Mouse (Mus musculus): ENCODE measurements at regions not wholly inside any gene's neighbourhood (a gene's known extent, or its start where the extent isn't known, plus 50 kb on each side); places are given as distances from the start of the nearest gene placed in this dataset.
A peak's percentile ranks its signal among the peaks of the same experiment; 100 is the strongest.

DNA sequence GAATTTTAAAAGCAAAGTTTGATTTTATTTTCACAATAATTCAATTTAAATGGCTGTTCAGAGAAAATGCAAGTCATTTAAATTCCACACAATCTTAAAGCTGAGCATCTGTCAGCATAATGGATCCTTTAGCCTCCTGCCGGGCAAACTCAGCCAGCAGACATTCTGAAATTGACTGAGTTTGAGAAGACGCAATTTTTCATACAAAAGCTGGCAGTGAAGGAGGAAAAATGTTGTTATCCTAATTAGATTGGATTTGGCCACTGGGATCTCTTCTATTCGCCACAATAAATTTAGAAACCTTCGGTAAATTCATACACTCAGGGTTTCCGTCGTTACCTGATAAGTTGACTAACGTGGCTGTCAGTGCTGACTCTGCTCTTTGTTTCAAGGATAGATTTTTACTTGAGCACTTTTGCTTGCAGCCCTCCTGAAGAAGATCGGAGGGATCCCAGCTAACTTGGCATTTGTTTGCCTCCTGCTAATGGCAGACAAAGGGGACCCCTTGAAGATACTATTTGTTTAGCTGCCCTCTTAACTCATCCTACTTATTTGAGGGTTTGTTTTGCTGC is 244.9 kb upstream of the Fsip2 start:
- Histone ChIP-seq H3K9me3 (no peaks in the 10 kb centered on the region), H3K27me3 (no peaks in the 10 kb centered on the region), H3K4me2 (peak overlapping the region; percentile 46), H3K9ac (no peak overlapping the region), H3K36me3 (no peaks in the 10 kb centered on the region), H3K4me1 (replicated peaks) (no peaks in the 10 kb centered on the region), H3K27ac (replicated peaks) (no peak overlapping the region), H3K4me3 (peak overlapping the region; percentile 30)
- whole genome bisulfite sequencing, result 23% methylated on average over 8 of the region's 8 CpGs
- no peak for ATAC-seq (ENCODE audit: low FRiP score, low read depth)

DNA sequence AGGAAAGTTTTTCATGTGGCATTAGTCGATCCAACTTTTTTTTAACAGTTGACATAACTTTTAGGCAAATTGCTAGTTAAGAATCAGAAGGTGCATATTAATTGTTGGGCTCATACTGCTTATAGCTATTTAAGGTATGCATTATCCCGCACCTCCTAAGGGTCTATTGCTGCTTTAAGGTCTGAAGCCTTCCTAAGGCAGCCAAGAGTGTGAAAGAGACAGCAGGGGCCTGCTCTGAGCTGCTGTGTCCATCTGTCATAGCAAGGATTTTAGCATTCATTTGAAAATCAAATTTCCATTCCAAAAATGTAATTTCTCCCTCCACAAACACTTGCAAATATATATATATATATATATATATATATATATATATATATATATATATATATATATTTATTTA is 241.6 kb upstream of the Fsip2 start:
- H3K4me1 ChIP-seq (replicated peaks), result no peaks in the 10 kb centered on the region
- ATAC-seq (ENCODE audit: low FRiP score, low read depth), result no peak
- 83% methylated on average over 2 of the region's 2 CpGs for WGBS
- no peak overlapping the region for H3K27ac ChIP-seq (replicated peaks)
- no peaks in the 10 kb centered on the region for H3K36me3 ChIP-seq
- H3K4me3 ChIP-seq, result no peak overlapping the region
- no peaks in the 10 kb centered on the region for H3K9me3 ChIP-seq
- no peak overlapping the region for H3K9ac ChIP-seq
- no peak overlapping the region for H3K4me2 ChIP-seq
- H3K27me3 ChIP-seq, result no peaks in the 10 kb centered on the region

DNA sequence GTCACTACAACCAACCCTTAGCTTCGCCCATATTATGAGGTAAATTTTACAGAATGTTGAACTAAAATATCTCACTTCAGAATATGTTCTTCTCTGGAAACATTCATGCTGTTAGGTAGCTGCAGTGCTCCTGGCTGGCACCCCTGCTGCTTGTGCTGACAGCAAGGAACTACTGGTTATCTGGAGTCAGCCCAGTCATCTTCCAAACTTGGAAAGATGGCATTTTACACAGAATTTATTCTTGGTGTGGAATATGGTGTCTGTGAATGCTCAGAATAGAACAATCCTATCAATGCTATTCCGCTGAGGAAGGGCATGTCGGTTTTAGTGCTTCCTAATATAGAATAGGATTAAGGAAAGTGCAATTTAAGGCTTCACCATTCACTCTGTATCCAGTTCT is 227.7 kb upstream of the Fsip2 start:
- no peaks in the 10 kb centered on the region for H3K27me3 ChIP-seq
- no peaks in the 10 kb centered on the region for H3K9me3 ChIP-seq
- 86% methylated on average over 3 of the region's 3 CpGs for WGBS
- H3K36me3 ChIP-seq, result no peaks in the 10 kb centered on the region
- no peak for ATAC-seq (ENCODE audit: low FRiP score, low read depth)
- H3K9ac ChIP-seq, result no peak overlapping the region
- no peak overlapping the region for H3K27ac ChIP-seq (replicated peaks)
- no peak overlapping the region for H3K4me3 ChIP-seq
- H3K4me2 ChIP-seq, result no peak overlapping the region
- H3K4me1 ChIP-seq (replicated peaks), result no peaks in the 10 kb centered on the region
